Mouse (Mus musculus) kidney, postnatal 25 days (tissue): ENCODE results near the gene Elf2.

ENCODE experiments used
- DNase-seq, 2 experiments: peaks; one replicate each; pipeline ENCODE4 v3.0.0; 2021; ENCODE audit warnings: mixed read lengths in 2 of 2

Gene Elf2

GRCm38 (mm10) chr3:51340552-51341267, at the start of gene Elf2:
Gene Elf2 (minus strand): TSS chr3:51340663.
- peak; percentile 87 to 96 for DNase-seq

- DNase-seq, result no peak
Measured at GRCm38 (mm10) chr3:51388904-51389303, 48.4 kb upstream of the Elf2 start.

- DNase-seq, result peak; percentile 70 to 85
Measured at GRCm38 (mm10) chr3:51387868-51388381, 47.5 kb upstream of the Elf2 start.

GRCm38 (mm10) chr3:51387134-51387451, 46.6 kb upstream of the Elf2 start:
- no peak for DNase-seq

- DNase-seq, result peak in 1 of 2 experiments; percentile 36
Measured at GRCm38 (mm10) chr3:51386441-51387133, 46.1 kb upstream of the Elf2 start.

GRCm38 (mm10) chr3:51383409-51383808, 42.9 kb upstream of the Elf2 start:
- no peak for DNase-seq

GRCm38 (mm10) chr3:51380660-51381014, 40.2 kb upstream of the Elf2 start:
- DNase-seq, result no peak

- peak; percentile 55 to 59 for DNase-seq
Measured at GRCm38 (mm10) chr3:51379786-51380659, 39.6 kb upstream of the Elf2 start.

GRCm38 (mm10) chr3:51378665-51378946, 38.1 kb upstream of the Elf2 start:
- DNase-seq, result no peak

GRCm38 (mm10) chr3:51377878-51378664, 37.6 kb upstream of the Elf2 start:
- DNase-seq, result peak; percentile 42 to 54

GRCm38 (mm10) chr3:51375307-51376265, 35.1 kb upstream of the Elf2 start:
- peak; percentile 64 to 83 for DNase-seq

GRCm38 (mm10) chr3:51373544-51373943, 33.1 kb upstream of the Elf2 start:
- no peak for DNase-seq

- peak in 1 of 2 experiments; percentile 23 for DNase-seq
Measured at GRCm38 (mm10) chr3:51372883-51373282, 32.4 kb upstream of the Elf2 start.

- DNase-seq, result no peak
Measured at GRCm38 (mm10) chr3:51371826-51372225, 31.4 kb upstream of the Elf2 start.

GRCm38 (mm10) chr3:51368011-51368410, 27.5 kb upstream of the Elf2 start:
- DNase-seq, result no peak

- DNase-seq, result no peak
Measured at GRCm38 (mm10) chr3:51366926-51367325, 26.5 kb upstream of the Elf2 start.

GRCm38 (mm10) chr3:51365517-51365882, 25.0 kb upstream of the Elf2 start:
- DNase-seq, result no peak

GRCm38 (mm10) chr3:51364703-51365516, 24.4 kb upstream of the Elf2 start:
- peak; percentile 70 to 75 for DNase-seq

- no peak for DNase-seq
Measured at GRCm38 (mm10) chr3:51361066-51361465, 20.6 kb upstream of the Elf2 start.

- no peak for DNase-seq
Measured at GRCm38 (mm10) chr3:51359558-51360307, 19.3 kb upstream of the Elf2 start.
